Mouse (Mus musculus): ENCODE data around the gene Wnt5b.
A peak's percentile ranks its signal among the peaks of the same experiment; 100 is the strongest.

The Wnt5b gene

DNA sequence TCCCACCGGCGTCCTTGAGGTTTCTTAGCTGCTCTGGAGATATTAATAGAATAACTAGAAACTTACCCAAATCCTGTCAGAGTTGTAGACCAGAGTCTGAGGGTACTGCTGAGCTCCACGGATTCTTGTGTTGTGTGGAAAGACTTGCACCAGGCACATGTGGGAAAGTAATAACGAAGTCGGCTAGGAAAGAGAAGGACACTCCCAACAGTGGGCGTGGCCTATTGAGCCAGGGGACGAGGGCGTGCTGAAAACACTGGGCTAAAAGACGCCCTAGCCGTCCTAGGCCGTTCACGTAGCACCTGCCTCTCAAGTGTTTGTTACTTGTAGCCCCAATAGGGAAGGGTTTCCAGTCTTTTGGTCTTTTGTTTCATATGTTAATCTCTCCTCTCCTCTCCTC is 126.8 kb downstream of the Wnt5b start, which contains the start of gene Adipor2:
Gene Adipor2 (minus strand): TSS at position 351 of the 400 bp plus-strand sequence.
- no peak for DNase-seq (ENCODE audit: low spot score in 2 of 2)

DNA sequence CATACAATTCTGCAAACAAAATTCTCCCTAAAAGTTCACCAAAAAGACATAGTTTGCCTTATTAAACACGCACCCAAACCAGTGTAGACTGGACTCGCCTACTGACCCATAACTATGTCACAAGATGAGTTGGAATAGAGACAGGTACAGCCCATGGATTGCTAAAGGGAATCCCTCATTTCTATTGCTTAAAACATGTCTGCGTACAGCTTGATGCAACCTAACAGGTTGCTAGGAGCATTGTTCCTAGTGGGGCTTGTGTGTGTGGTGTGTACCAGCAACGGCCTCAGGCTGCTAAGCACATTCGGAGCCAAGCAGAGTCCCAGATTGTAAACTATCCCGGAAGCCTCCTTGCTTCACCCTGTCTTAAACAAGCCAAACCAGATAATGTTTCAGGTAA is 127.5 kb downstream of the Wnt5b start:
- no peak for DNase-seq (ENCODE audit: low spot score in 2 of 2)

DNA sequence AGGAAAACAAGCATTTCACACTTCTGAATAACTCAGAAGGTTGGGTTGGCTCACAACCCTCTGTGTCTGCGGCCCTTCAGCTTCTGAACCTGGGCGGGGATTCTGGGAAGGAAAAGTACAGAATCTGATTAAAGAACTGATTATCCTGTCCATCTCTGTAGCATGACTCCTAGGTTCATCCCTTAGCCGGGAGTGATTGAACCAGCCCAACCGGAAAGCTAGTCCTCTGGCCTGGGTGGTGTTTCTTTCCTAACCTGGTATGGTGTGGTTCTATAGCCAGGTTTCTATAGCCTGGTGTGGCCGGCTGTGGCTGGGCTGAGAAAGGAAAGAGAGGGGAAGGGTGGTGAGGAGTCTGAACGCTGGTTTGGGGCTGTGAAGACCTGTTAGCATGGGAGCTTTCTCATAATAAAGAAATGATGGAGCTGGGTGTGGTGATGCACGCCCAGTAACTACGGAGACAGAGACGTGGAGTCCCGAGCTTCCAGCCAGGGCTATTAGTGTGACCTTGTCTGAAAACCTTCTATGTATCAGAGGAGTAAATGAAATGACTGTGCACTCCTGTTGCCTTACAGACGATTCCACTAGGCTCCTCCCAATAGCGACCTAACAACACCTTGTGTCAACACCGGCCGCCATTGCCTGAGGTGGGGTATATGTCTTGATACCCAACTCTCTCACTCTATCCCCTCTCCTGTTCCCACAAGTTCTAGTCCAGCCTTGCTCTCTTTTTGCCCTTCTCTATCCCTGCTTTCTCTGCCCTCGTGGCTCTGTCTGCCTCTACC is 129.7 kb downstream of the Wnt5b start:
- DNase-seq (ENCODE audit: low spot score in 2 of 2): no peak

DNA sequence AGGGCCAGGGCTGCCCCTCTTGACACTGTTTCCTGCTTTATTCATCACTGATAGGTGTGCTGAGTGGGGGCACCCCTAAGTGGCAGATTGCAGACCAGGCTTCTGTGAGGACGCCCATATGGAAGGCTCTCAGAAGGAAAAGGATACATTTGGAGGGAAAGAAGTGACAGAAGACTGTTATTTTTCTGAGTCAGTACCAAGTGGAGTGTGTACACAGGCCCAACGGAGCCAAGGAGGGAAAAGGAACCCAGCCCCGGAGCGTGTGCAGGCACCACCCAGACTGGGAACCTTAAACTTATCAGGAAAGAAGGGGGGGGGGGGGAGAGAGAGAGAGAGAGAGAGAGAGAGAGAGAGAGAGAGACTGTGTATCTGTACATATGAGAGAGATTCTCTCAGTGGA is 131.6 kb downstream of the Wnt5b start:
- DNase-seq (ENCODE audit: low spot score in 2 of 2): no peak

DNA sequence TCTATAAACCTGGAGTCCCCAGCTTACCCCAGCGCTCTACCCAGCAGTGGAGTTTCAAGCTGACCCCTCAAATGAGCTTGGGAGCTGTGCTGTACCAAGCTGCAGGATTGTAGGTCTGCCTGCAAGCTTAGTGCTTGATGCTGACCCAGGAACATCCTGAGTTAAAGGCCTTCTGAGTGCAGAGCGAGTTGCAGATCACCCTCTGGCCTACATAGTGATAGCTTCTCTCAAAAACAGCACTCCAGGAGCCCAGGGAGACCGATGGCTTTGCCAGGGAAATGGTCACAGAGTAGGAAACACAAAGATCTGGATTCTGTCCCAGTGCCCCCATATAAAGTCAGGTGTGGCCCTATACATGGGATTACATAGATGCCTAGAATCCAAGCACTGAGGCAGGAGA is 132.6 kb downstream of the Wnt5b start:
- no peak for DNase-seq (ENCODE audit: low spot score in 2 of 2)

DNA sequence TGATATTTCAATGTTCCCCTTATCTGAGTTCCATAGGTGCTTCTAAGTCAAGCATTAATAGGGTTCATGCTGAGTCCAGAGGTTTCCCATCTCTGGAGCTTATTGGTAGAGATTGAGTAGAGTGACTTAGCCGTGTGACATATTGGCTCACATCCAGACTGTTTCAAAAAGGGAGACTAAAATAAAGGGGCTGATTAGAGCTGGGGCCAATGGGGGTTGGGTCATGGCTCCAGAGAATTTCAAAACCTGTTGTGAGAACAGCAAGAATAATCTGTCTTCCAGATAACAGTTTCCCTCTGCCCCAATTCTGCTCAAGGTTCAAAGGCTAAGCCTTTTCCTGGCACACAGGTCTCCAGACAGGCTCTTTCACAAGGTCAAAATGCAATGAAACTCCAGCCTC is 134.4 kb downstream of the Wnt5b start:
- DNase-seq (ENCODE audit: low spot score in 2 of 2): no peak

DNA sequence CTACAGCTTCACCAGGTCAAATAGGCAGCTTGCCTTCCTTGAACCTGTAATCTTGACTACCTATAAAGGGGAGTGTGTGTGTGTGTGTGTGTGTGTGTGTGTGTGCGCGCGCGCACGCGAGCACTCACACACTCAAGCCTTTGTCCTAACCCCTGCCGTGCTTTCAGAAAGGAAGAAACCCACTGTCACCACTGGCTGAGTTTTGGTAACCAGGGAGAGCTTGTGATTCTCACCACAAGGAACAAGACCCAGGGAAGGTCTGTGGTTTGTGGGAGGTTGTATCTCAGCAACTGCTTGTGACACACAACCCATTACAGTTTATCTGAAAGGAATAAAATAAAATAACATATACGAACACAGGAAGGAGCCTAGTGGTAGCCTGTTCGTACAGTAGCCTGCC is 135.6 kb downstream of the Wnt5b start:
- no peak for DNase-seq (ENCODE audit: low spot score in 2 of 2)

DNA sequence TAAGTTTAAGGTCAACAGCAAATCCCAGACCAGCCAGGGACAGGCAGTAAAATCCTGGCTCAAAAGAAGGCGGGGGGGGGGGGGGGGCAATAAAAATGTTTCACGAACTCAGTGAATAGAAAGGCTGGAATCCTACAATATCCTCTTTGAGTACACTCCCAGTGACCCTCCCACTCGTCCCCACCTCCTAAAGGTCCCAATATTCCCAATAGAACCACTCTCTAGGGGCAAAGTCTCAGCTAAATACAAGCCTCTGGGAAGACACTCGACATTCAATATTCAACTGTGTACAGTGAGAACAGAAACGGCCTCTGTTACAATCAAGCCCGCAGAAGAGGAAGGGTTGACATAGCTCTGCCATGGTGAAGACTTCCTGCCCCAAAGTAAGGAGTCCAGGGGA is 136.3 kb downstream of the Wnt5b start:
- no peak for DNase-seq (ENCODE audit: low spot score in 2 of 2)

DNA sequence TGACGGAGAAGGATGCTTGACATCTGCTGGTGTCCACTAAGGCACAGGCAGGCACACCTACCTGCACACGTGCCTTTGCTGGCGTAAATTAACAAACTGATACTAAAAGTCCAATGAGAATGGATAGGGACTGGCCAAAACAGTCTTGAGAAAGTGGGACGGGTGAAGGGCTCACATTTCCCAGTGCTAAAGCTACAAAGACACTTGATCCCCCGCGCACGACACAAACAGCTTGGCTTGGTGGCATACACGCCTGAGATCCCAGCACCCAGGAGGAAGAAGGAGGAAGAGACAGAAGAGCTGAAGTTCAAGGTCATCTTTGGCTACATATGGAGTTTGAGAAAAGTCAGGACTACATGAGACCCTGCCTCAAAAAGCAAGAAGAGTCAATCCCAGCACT is 137.6 kb downstream of the Wnt5b start:
- DNase-seq (ENCODE audit: low spot score in 2 of 2): no peak

DNA sequence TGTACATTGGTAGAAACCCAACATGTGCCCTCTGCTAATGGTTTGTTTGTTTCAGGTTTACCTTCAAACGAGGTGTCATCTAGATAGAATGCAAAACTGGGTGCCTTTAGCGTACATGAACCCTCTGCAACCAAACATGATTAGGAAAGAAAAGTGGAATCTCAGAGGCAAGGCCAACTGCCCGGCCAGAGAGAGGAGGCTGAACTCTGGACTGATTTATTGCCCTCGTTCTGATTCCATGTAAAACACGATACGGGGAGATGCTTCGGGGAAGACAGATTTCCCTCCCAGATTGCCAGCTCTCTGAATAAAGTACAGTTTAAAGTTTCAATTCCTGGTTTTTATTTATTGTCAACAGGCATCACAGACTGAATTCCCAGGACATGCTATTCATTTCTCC is 138.8 kb downstream of the Wnt5b start:
- no peak for DNase-seq (ENCODE audit: low spot score in 2 of 2)

DNA sequence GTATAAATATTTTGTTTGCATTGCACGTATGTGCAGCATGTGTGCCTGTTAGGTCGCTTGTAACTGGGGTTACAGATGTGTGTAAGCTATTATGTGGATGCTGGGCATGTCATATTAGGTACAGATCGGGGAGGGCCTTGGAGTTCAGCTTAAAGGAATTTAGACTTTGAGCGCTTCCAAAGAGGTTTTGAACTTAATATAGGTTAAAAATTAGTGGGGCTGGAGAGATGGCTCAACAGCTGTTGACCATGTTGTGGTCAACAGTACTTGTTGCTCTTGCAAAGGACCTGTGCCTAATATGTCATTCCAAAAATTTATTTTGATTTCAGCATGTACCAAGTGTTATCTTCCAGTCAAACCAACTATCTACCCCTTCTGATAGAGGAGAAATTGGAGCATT is 139.3 kb downstream of the Wnt5b start:
- DNase-seq (ENCODE audit: low spot score in 2 of 2): no peak

DNA sequence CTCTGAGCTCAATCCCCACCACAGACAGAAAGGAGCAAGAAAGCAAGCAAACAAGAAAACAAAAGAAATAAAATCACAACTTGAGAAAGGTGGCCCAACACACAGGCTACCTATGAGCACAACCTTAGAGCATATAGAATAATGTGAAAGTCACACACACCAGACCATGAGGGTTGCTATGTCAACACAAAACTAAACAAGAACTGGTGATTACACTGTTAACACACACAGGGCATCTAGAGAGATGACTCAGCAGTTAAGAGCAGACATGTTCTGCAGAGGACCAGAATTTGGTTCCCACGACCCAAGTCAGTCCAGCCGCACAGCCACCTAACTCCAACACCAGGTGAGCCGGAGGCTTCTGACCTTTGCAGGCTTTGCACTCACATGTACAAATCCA is 141.2 kb downstream of the Wnt5b start:
- no peak for DNase-seq (ENCODE audit: low spot score in 2 of 2)

DNA sequence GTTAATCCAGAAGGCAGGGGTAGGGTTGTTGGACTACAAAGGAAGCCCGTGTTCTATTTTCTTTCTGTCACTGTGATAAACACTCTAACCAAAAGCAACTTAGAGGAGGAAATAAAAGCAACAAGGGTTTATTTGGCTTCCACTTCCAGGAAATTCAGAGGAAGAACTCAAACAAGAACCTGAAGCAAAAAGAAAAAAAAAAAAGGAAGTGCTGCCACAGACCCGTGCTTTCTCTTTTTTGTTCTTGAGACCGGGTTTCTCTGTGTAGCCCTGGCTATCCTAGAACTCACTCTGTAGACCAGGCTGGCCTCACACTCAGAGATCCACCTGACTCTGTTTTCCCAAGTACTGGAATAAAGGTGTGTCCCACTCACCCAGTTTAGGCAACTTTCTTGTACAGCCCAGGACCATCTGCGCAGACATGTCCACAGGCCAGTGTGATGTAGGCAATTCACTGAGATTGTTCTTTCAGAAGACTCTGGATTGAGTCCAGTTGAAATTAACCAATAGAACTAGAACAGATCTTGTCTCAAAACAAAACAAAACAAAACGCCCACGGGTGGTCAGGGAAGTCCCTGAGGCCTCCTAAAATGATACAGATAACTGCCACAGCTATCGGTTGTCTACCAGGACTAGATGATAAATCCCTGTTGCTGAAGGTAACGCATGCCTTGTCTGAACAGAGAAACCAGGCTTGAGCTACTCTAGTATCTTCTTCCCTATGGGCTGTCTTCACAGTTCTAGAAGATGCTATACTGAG is 142.4 kb downstream of the Wnt5b start:
- no peak for DNase-seq (ENCODE audit: low spot score in 2 of 2)

DNA sequence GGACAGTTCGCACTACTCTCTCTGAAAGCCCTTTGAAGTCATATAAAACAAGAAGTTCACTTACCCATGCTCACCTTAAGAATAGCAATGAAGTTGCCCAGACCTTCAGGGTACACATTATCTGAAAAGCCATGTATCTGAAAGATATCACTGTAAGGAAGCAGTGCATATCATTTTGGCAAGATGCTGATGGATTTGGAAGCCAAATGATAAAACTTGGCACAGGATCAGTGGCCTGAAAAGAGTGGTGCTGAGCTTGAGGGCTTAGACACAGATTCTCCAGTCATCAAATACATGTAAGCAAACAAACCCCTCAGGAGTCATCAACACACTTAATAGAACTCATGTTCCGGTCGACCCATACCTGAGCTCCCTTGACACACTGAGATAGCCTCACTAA is 143.5 kb downstream of the Wnt5b start:
- no peak for DNase-seq (ENCODE audit: low spot score in 2 of 2)

DNA sequence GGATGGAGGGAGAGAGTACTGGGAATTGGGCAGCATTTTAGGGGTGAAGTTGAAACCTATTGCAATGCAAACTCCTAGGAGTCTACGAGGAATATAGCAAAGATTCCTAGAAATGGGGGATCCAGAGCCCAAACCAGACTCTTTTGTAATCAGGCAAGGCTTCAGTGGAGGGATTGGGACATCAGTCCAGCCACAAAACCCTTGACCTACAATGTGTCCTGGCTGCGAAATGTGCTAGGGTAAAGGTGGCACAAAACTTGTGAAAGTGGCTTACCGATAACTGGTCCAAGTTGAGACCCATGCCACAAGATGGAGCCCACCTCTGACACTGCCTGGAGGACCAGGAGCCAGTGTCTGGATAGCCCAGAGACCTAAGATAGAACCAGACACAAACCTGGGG is 144.8 kb downstream of the Wnt5b start:
- no peak for DNase-seq (ENCODE audit: low spot score in 2 of 2)

DNA sequence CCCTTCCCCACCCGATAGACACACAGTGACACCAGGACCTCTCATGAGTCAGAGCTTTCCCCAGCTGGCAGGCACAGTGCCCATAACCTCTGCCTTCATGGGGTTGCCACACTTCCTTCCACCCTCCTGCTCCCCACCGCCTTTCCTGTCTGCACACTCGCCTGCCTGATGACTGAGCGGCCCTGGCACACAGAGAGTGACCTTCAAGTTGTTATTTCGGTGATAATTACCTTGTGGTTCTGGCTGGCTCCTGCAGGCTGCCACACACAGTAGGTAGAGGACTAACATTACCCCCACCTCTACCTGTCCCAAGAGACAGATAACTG is 147.9 kb downstream of the Wnt5b start:
- DNase-seq (ENCODE audit: low spot score in 2 of 2): peak in 1 of 2 experiments; percentile 15

DNA sequence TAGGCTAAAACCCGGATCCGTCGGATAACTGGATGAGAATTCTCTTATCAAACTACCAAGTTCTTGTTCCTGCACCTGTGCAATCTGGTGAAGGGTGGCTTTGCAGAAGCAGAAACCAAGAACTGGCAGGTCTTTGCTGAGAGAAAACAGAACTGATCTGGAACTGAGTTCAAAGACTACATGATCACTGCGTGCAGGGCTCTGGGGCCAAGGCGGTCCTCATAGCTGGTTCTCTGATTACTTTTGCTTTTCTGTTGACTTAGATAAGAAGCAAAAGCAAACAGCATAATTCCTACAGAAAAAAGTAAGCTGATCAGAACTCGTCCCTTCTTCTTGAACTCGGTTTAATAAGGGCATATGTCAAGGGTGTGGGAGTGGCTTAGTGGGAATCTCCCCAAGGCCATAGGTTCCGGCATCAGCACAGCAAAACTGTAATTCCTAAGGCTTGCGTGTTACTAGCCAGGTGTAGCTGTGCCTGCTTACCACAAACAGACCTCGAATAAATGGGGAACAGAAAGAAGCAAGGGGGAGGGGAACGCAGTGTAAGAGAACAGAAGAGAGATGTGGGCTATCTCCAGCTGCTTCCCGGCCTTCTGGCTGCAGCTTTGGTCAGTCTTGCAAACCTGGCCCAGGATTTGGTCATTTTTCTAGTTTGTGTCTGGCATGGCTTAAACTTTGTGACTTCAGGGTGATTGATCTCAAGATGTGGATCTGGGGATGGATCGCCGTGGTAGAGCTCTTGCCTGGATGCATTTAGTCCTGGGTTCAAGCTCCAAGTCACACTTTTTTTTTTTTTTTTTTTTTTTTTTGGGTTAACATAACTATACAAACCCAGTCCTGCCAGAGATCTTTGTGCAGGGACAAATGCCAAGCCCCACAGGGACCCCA is 148.5 kb downstream of the Wnt5b start:
- DNase-seq (ENCODE audit: low spot score in 2 of 2): no peak

DNA sequence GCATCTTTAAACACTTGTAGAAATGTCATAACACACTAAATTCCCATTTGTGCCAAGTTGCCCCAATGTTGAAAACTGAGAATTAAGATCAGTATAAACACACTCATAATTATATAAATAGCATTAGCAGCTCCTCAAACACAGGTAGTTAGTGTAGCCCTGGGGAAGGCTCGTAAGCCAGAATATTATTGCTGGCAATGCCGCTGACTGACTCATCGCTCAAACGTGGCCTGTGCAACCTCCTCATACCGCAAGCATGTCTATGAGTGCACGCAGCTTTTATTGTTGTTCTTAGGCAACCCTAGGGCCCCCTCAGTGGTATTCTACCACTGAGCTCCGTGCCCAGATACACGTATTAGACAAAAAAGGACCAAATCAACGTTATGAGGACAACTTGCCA is 151.3 kb downstream of the Wnt5b start:
- no peak for DNase-seq (ENCODE audit: low spot score in 2 of 2)

DNA sequence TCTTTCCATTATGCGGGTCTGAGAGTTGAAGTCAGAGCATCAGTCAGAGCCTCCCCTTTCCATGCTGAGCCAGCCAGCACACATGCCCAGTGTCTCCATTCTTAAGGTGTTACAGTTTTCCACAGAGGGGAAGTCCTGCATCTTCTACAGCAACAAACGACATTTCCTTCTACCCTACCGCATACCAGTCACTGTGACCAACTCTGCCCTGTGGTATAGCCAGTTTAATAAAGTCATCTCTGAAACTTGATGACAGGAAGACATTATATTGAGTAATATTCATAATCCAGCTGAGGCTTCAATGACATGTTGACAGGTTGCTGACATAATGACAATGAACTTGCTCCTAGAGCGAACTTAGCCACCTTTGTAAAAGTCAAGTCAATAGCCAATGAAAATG is 153.4 kb downstream of the Wnt5b start:
- DNase-seq (ENCODE audit: low spot score in 2 of 2): no peak

DNA sequence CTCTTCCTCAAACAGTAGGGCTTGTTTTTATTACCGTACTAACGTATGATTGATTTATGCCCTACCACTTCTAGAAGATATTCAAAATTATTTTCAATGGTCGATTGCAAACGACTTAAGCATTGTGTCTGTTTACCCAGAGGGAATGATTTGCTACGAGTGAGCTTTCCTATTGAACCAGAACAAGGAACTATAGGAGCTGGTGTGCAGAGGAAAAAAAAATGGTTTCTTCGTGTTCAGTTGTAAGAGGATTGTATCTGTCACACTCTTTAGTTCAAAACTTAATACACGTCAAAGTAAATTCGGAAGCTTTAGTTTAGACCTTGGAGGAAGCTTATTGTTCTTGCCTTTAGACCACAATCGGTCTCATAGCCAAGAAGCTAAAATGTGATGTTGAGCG is 155.1 kb downstream of the Wnt5b start:
- DNase-seq (ENCODE audit: low spot score in 2 of 2): no peak

DNA sequence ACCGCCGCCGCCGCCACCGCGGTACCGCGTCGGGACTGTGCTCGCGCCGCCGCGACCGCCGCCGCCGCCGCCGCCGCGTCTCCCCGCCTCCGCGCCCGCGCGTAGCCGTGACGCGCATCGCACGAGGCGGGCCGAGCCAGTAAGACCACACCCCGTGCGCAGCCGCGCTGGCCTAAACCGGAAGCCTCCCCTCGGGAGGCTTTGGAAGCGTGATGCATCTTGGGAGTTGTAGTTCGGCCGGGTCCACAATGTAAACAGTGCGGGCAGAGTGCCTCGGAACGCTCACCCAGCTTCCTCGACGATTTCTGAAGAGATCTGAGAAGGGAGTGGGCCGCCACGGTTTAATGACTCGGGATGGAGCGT is 155.5 kb downstream of the Wnt5b start:
- DNase-seq (ENCODE audit: low spot score in 2 of 2): peak; percentile 94 to 96

DNA sequence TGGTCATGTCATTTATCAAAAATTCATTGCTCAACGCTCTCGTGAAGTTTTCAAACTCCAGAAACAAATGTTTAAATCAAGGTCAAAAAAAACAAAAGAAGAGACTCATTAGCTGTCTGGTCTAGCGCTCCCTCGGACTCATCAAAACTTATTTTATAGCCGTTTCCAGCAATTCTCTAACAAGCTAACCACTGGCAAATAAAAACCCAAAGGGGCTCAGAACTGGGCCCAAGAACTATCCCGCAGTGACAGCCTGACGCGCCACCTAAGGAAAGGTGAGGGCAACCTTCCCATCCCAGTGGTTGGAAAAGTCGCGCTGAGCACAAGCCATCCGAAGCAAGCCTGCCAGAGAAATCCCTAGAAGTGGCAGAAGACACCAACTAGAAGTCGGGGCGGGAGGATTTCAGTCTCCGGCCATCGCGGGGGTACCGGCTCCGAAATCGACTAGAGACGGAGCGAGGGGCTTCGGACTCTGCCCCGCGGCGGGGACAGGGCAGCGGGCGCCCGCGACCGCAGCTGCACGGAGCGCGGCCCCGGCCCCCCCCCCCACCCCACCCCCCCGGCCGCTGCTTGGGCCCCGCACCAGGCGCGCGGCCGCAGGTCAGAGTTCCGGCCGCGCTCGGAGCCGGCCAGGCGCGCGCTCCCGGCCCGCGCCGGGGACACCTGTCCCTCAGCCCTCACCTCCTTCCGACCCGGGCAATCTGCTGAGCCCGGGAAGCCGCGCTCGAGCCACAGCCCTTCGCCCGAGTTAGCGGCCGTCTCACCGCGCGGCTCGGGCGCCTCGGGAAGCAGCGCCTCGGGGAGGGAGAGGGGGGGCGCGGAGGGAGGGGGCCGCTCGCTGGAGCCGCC is 156.1 kb downstream of the Wnt5b start:
- DNase-seq (ENCODE audit: low spot score in 2 of 2): peak in 1 of 2 experiments; percentile 24

Measured in frontal cortex, postnatal 10 days (tissue).